Mouse (Mus musculus): ENCODE results near the gene Ubl5. TPM values are rescaled to one million over a fixed set of nuclear protein-coding genes. Genes with fewer than 3 reads are reported as not detected.

The Ubl5 gene
- polyA plus RNA-seq, 1 experiment from 2014 or later = 370 TPM

GRCm38 (mm10) chr9:20696107-20696712 lies 53.5 kb downstream of the Ubl5 start:
- no peak overlapping the region for H3K9ac ChIP-seq
- DNase-seq (no peak), ATAC-seq (ENCODE audit: insufficient read depth) (no peak)
- WGBS = 67% methylated on average over 5 of the region's 5 CpGs
- no peak overlapping the region for H3K27ac ChIP-seq (ENCODE audit: low read depth)
- H3K4me1 ChIP-seq (ENCODE audit: insufficient read depth) = no peaks in the 10 kb centered on the region
- no peak for TF ChIP-seq CTCF (IDR thresholded peaks at IDR 0.05; ENCODE audit: low read depth)
- no peak overlapping the region for H3K4me3 ChIP-seq (ENCODE audit: low read depth, low read length)
- no peak overlapping the region for H3K4me2 ChIP-seq
- no peaks in the 10 kb centered on the region for H3K9me3 ChIP-seq (ENCODE audit: low read depth, low read length)
- H3K36me3 ChIP-seq (ENCODE audit: insufficient read depth) = no peaks in the 10 kb centered on the region
- H3K27me3 ChIP-seq (ENCODE audit: insufficient read depth, low read length) = peaks cover 12% of the 10 kb centered on the region; the same call in 1 of the 2 replicates

Other genes starting within 250 kb of the Ubl5 start
- gene Zfp26, start 182.7 kb upstream of the Ubl5 start, polyA plus RNA-seq (2014; fragmentation: Nextera tagmentation; extraction: Ambion mirVana) = 30.2 and 34.0 TPM in 2 replicates
- 23.6 and 26.6 TPM in 2 replicates for gene Zfp426, start 150.1 kb upstream of the Ubl5 start, polyA plus RNA-seq (2014; fragmentation: Nextera tagmentation; extraction: Ambion mirVana)
- 99.6 and 107 TPM in 2 replicates for gene Zfp266, start 121.5 kb upstream of the Ubl5 start, polyA plus RNA-seq (2014; fragmentation: Nextera tagmentation; extraction: Ambion mirVana)
- gene Zfp846, start 61.6 kb upstream of the Ubl5 start, polyA plus RNA-seq (2014; fragmentation: Nextera tagmentation; extraction: Ambion mirVana) = 20.5 and 22.1 TPM in 2 replicates
- gene Fbxl12, start 1.9 kb downstream of the Ubl5 start, polyA plus RNA-seq (2014; fragmentation: Nextera tagmentation; extraction: Ambion mirVana) = 13.1 and 15.0 TPM in 2 replicates
- 53.6 and 58.6 TPM in 2 replicates for gene Pin1, start 9.2 kb downstream of the Ubl5 start, polyA plus RNA-seq (2014; fragmentation: Nextera tagmentation; extraction: Ambion mirVana)
- gene Olfm2, start 103.5 kb downstream of the Ubl5 start, polyA plus RNA-seq (2014; fragmentation: Nextera tagmentation; extraction: Ambion mirVana) = 1.2 and 1.7 TPM in 2 replicates
- gene Col5a3, start 172.2 kb downstream of the Ubl5 start, polyA plus RNA-seq (2014; fragmentation: Nextera tagmentation; extraction: Ambion mirVana) = 0.22 and 0.26 TPM in 2 replicates
- not detected in 2 replicates for gene Rdh8, start 175.6 kb downstream of the Ubl5 start, polyA plus RNA-seq (2014; fragmentation: Nextera tagmentation; extraction: Ambion mirVana)
- 8.0 and 9.4 TPM in 2 replicates for gene A230050P20Rik, start 225.8 kb downstream of the Ubl5 start, polyA plus RNA-seq (2014; fragmentation: Nextera tagmentation; extraction: Ambion mirVana)
- 1.9 and 2.9 TPM in 2 replicates for gene Angptl6, start 236.8 kb downstream of the Ubl5 start, polyA plus RNA-seq (2014; fragmentation: Nextera tagmentation; extraction: Ambion mirVana)
- 77.3 and 83.6 TPM in 2 replicates for gene Ppan, start 245.3 kb downstream of the Ubl5 start, polyA plus RNA-seq (2014; fragmentation: Nextera tagmentation; extraction: Ambion mirVana)